Mouse (Mus musculus) kidney, embryonic 15.5 days (tissue): ENCODE measurements at regions not wholly inside any gene's neighbourhood (a gene's known extent, or its start where the extent isn't known, plus 50 kb on each side); places are given as distances from the start of the nearest gene placed in this dataset.

Experiments used
- ATAC-seq: fragments of 200-750 bp; cut with Nextera tagmentation; replicated peaks from 2 replicates; pipeline ENCODE4 v1.8.0; 2017; ENCODE audit warnings: moderate TSS enrichment; ENCODE audit not compliant: low FRiP score
- H3K27ac ChIP-seq: fragments of 300-500 bp; sonication (generic); 2 replicates; pipeline ENCODE4 v1.5.1; 2015; ENCODE audit warnings: mild to moderate bottlenecking, inconsistent platforms
- H3K27me3 ChIP-seq: fragments of 300-500 bp; sonication (generic); 2 replicates; pipeline ENCODE4 v1.6.1; 2015; ENCODE audit warnings: inconsistent platforms
- H3K36me3 ChIP-seq: fragments of 300-500 bp; sonication (generic); 2 replicates; pipeline ENCODE4 v1.6.1; 2015; ENCODE audit warnings: inconsistent platforms
- H3K4me1 ChIP-seq: fragments of 300-500 bp; sonication (generic); 2 replicates; pipeline ENCODE4 v1.6.1; 2015; ENCODE audit warnings: inconsistent platforms
- H3K4me2 ChIP-seq: fragments of 300-500 bp; sonication (generic); 2 replicates; pipeline ENCODE4 v1.6.1; 2015; ENCODE audit warnings: moderate library complexity, mild to moderate bottlenecking, inconsistent platforms
- H3K4me3 ChIP-seq: fragments of 300-500 bp; sonication (generic); replicated peaks from 2 replicates; pipeline ENCODE4 v1.5.1; 2015; ENCODE audit warnings: mild to moderate bottlenecking, inconsistent platforms
- H3K9ac ChIP-seq: fragments of 300-500 bp; sonication (generic); 2 replicates; pipeline ENCODE4 v1.6.1; 2015; ENCODE audit warnings: mild to moderate bottlenecking, inconsistent platforms
- H3K9me3 ChIP-seq: fragments of 300-500 bp; sonication (generic); replicated peaks from 2 replicates; pipeline ENCODE4 v1.6.1; 2016; ENCODE audit warnings: inconsistent platforms
- WGBS: fragments of 180-500 bp; shearing (Covaris S2); methylation state at CpG from one replicate; pipeline ENCODE4 v1.1.7; 2015; ENCODE audit warnings: mixed read lengths; 5-methylcytosine and 5-hydroxymethylcytosine counted together

DNA sequence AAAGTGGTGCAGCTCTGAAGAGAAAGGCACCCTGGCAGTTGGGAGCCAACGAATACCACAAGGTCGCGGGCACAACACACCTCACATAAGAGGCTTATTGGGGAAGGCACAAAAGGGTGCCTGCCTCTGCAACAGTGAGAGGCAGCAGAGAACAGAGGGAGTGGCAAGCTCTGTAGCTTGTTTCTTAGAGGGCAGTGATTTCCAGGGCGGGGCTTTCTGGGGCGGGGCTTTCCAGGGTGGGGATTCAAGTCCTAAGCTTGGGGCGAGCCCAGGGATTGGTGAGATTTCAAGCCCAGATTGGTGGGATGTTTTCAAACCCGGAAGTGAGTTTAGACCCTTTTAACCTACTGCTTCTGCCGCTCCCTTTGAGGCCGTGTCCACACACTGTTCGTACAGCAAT lies 435.8 kb upstream of the Kcnab2 start:
- ATAC-seq = peak; percentile 52; the same call in 1 of the 2 replicates
- no peak overlapping the region for H3K4me3 ChIP-seq
- H3K9me3 ChIP-seq = no peaks in the 10 kb centered on the region
- H3K27me3 ChIP-seq = no peaks in the 10 kb centered on the region
- H3K9ac ChIP-seq = no peak overlapping the region
- 36% methylated on average over 10 of the region's 10 CpGs for WGBS
- H3K4me2 ChIP-seq = no peak overlapping the region
- H3K36me3 ChIP-seq = no peaks in the 10 kb centered on the region
- peaks cover 7% of the 10 kb centered on the region; the same call in 1 of the 2 replicates for H3K4me1 ChIP-seq
- no peak overlapping the region for H3K27ac ChIP-seq

- Histone ChIP-seq H3K9ac (no peak overlapping the region), H3K27ac (no peak overlapping the region), H3K36me3 (no peaks in the 10 kb centered on the region), H3K4me2 (no peak overlapping the region), H3K27me3 (no peaks in the 10 kb centered on the region), H3K9me3 (no peaks in the 10 kb centered on the region), H3K4me3 (no peak overlapping the region), H3K4me1 (peaks cover 13% of the 10 kb centered on the region)
- WGBS = 69% methylated on average over 10 of the region's 10 CpGs
- no peak for ATAC-seq
Measured at GRCm38 (mm10) chr4:152912846-152913245, 435.2 kb upstream of the Kcnab2 start.

GRCm38 (mm10) chr4:152908235-152908634 lies 430.6 kb upstream of the Kcnab2 start:
- Histone ChIP-seq H3K9me3 (no peaks in the 10 kb centered on the region), H3K4me2 (no peak overlapping the region), H3K4me3 (no peak overlapping the region), H3K36me3 (no peaks in the 10 kb centered on the region), H3K27ac (no peak overlapping the region), H3K9ac (no peak overlapping the region), H3K4me1 (peaks cover 12% of the 10 kb centered on the region), H3K27me3 (no peaks in the 10 kb centered on the region)
- WGBS = 46% methylated on average over 5 of the region's 5 CpGs
- ATAC-seq = peak; percentile 55; the same call in 1 of the 2 replicates

- WGBS = 82% methylated on average over 11 of the region's 11 CpGs
- no peak overlapping the region for H3K4me3 ChIP-seq
Measured at GRCm38 (mm10) chr4:152902851-152903250, 425.2 kb upstream of the Kcnab2 start.

DNA sequence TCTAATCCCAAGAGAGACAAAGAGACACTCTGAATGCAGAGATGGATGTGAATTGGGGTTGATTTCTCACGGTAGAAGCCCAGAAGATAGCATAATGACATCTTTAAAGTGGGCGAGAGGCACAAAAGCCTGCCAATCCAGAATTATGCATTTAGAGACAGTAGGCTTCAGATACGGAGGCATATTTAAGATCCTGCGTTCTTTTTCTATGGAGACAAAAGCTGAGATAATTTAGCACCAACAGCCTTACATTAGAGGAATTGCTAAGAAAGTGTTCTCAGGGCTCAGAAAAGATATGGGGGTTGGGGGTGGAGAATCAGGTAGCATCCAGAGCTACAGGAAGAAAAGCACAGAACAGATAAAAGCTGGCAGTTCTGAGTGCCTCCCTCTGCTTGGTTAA lies 422.4 kb upstream of the Kcnab2 start:
- no peak overlapping the region for H3K4me2 ChIP-seq
- H3K4me1 ChIP-seq = no peaks in the 10 kb centered on the region
- no peaks in the 10 kb centered on the region for H3K9me3 ChIP-seq
- ATAC-seq = no peak
- no peak overlapping the region for H3K4me3 ChIP-seq
- WGBS = 74% methylated on average over 4 of the region's 4 CpGs
- H3K27ac ChIP-seq = no peak overlapping the region
- H3K9ac ChIP-seq = no peak overlapping the region
- H3K36me3 ChIP-seq = no peaks in the 10 kb centered on the region
- peaks cover 6% of the 10 kb centered on the region; the same call in 1 of the 2 replicates for H3K27me3 ChIP-seq

More at GRCm38 (mm10) chr4:152902851-152903250, 425.2 kb upstream of the Kcnab2 start:
- Histone ChIP-seq H3K9ac (no peak overlapping the region), H3K9me3 (no peaks in the 10 kb centered on the region), H3K27me3 (no peaks in the 10 kb centered on the region), H3K4me2 (no peak overlapping the region), H3K27ac (no peak overlapping the region), H3K36me3 (no peaks in the 10 kb centered on the region), H3K4me1 (peaks cover 6% of the 10 kb centered on the region)
- ATAC-seq = no peak

- H3K9ac ChIP-seq = no peak overlapping the region
- no peaks in the 10 kb centered on the region for H3K9me3 ChIP-seq
- H3K36me3 ChIP-seq = no peaks in the 10 kb centered on the region
- no peak overlapping the region for H3K4me2 ChIP-seq
- peaks cover 9% of the 10 kb centered on the region; the same call in 1 of the 2 replicates for H3K27me3 ChIP-seq
- no peak for ATAC-seq
- no peak overlapping the region for H3K27ac ChIP-seq
- no peaks in the 10 kb centered on the region for H3K4me1 ChIP-seq
- H3K4me3 ChIP-seq = no peak overlapping the region
- 48% methylated on average over 13 of the region's 13 CpGs for WGBS
Measured at GRCm38 (mm10) chr4:152895076-152895475, 417.4 kb upstream of the Kcnab2 start.

- Histone ChIP-seq H3K9ac (no peak overlapping the region), H3K27me3 (peaks cover 9% of the 10 kb centered on the region; the same call in 1 of the 2 replicates), H3K27ac (no peak overlapping the region), H3K4me2 (no peak overlapping the region), H3K4me3 (no peak overlapping the region), H3K36me3 (no peaks in the 10 kb centered on the region), H3K4me1 (peaks cover 8% of the 10 kb centered on the region), H3K9me3 (0 out of 2 replicates have a peak, but pooled peaks cover 5% of the 10 kb centered on the region)
- ATAC-seq = no peak
- WGBS = 84% methylated on average over 3 of the region's 3 CpGs
Measured at GRCm38 (mm10) chr4:152892997-152893396, 415.3 kb upstream of the Kcnab2 start.

GRCm38 (mm10) chr4:152889211-152889610 lies 411.5 kb upstream of the Kcnab2 start:
- Histone ChIP-seq H3K4me3 (no peak overlapping the region), H3K9me3 (0 out of 2 replicates have a peak, but pooled peaks cover 5% of the 10 kb centered on the region), H3K9ac (no peak overlapping the region), H3K36me3 (no peaks in the 10 kb centered on the region), H3K27me3 (0 out of 2 replicates have a peak, but pooled peaks cover 2% of the 10 kb centered on the region), H3K4me2 (no peak overlapping the region), H3K4me1 (peaks cover 10% of the 10 kb centered on the region), H3K27ac (no peak overlapping the region)
- no peak for ATAC-seq
- WGBS = 87% methylated on average over 5 of the region's 5 CpGs

- H3K27ac ChIP-seq = no peak overlapping the region
- H3K36me3 ChIP-seq = no peaks in the 10 kb centered on the region
- ATAC-seq = no peak
- H3K4me3 ChIP-seq = no peak overlapping the region
- H3K27me3 ChIP-seq = 0 out of 2 replicates have a peak, but pooled peaks cover 2% of the 10 kb centered on the region
- H3K9ac ChIP-seq = no peak overlapping the region
- H3K4me1 ChIP-seq = peaks cover 10% of the 10 kb centered on the region
- H3K9me3 ChIP-seq = 0 out of 2 replicates have a peak, but pooled peaks cover 5% of the 10 kb centered on the region
- H3K4me2 ChIP-seq = 0 out of 2 replicates have a peak overlapping the region, but pooled peaks have one; percentile 3
- 25% methylated on average over 14 of the region's 14 CpGs for WGBS
Measured at GRCm38 (mm10) chr4:152888306-152888705, 410.6 kb upstream of the Kcnab2 start.

DNA sequence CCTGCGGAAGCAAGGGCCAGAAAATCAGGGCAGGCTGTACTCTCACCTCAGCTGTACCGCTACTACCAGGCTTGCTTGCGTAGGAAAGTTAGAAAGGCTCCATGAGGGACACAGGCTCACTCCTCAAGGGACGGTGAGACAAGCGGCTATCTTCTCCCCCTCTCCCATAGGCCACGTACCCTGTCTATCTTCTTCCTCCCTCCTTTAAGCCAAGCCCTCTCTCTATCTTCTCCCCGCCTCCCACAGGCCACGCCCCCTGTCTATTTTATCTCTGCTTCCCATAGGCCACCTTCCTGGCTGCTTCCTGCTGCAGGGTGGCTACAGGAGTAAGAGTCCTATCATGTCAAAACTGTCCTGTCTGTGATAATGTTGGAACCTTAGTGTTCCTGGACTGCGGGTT lies 409.1 kb upstream of the Kcnab2 start:
- Histone ChIP-seq H3K4me2 (no peak overlapping the region), H3K9ac (no peak overlapping the region), H3K4me1 (peaks cover 10% of the 10 kb centered on the region), H3K9me3 (0 out of 2 replicates have a peak, but pooled peaks cover 5% of the 10 kb centered on the region), H3K4me3 (no peak overlapping the region), H3K27ac (no peak overlapping the region), H3K27me3 (0 out of 2 replicates have a peak, but pooled peaks cover 2% of the 10 kb centered on the region), H3K36me3 (no peaks in the 10 kb centered on the region)
- WGBS = 79% methylated on average over 9 of the region's 9 CpGs
- no peak for ATAC-seq

DNA sequence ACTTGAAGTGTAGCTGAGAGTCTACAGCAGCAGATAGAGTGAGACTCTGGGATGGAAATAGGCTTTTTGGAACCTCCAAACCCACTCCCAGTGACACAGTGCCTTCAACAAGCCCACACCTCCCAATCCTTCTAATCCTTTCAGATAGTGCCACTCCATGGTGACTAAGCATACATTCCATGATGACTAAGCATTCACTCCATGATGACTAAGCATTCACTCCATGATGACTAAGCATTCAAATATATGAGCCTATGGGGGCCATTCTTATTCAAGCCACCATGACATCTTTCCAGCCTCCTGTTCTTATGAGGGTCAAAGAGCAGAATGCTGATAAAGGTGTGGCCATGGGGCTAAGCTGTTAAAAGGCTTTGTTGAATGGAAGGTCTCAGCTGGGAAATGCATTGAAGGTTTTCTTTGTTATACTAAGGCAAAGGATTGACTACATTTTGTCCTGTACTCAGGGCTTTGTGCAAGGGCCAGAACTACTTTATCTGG lies 403.8 kb upstream of the Kcnab2 start:
- Histone ChIP-seq H3K4me2 (no peak overlapping the region), H3K9me3 (no peaks in the 10 kb centered on the region; the same call in 1 of the 2 replicates), H3K9ac (no peak overlapping the region), H3K36me3 (no peaks in the 10 kb centered on the region), H3K27me3 (0 out of 2 replicates have a peak, but pooled peaks cover 2% of the 10 kb centered on the region), H3K4me1 (peaks cover 5% of the 10 kb centered on the region; the same call in 1 of the 2 replicates), H3K4me3 (no peak overlapping the region), H3K27ac (no peak overlapping the region)
- no peak for ATAC-seq

DNA sequence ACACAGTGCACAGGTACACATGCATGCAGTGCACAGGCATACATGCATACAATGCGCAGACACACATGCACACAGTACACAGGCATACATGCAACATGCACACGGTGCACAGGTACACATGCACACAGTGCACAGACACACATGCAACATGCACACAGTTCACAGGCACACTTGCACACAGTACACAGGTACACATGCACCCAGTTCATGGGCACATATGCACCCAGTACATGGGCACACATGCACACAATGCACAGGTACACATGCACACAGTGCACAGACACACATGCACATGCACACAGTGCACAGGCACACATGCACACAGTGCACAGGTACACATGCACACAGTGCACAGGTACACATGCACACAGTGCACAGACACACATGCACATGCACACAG lies 402.7 kb upstream of the Kcnab2 start:
- no peak for ATAC-seq
- 93% methylated on average over 2 of the region's 2 CpGs for WGBS
- Histone ChIP-seq H3K4me1 (peaks cover 5% of the 10 kb centered on the region; the same call in 1 of the 2 replicates), H3K9me3 (no peaks in the 10 kb centered on the region; the same call in 1 of the 2 replicates), H3K9ac (no peak overlapping the region), H3K4me3 (no peak overlapping the region), H3K27me3 (no peaks in the 10 kb centered on the region), H3K36me3 (no peaks in the 10 kb centered on the region), H3K4me2 (no peak overlapping the region), H3K27ac (no peak overlapping the region)

DNA sequence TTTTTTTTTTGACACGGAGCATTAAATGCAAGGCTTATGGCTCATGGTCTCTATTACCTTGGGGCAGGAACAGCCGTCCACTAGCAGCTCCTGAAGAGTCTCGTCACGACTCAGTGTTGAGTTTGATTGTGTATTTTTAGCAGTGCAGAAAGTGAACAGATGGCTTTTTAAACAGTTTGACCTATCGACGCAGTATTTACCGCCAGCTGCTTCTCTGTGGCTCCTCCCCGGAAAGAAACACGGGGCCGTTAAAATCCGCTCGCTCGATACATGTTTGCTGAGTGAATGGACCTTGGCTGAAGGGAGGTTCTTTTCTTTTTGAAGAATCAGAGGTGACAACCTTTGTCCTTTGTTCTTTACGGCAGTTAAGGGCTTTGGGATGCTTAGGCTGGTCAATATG lies 401.3 kb upstream of the Kcnab2 start:
- no peak overlapping the region for H3K27ac ChIP-seq
- no peaks in the 10 kb centered on the region for H3K27me3 ChIP-seq
- H3K4me1 ChIP-seq = peaks cover 5% of the 10 kb centered on the region; the same call in 1 of the 2 replicates
- H3K4me2 ChIP-seq = no peak overlapping the region
- H3K4me3 ChIP-seq = no peak overlapping the region
- ATAC-seq = no peak
- 40% methylated on average over 14 of the region's 14 CpGs for WGBS
- H3K36me3 ChIP-seq = no peaks in the 10 kb centered on the region
- no peaks in the 10 kb centered on the region; the same call in 1 of the 2 replicates for H3K9me3 ChIP-seq
- no peak overlapping the region for H3K9ac ChIP-seq
